Mouse (Mus musculus) thymus, postnatal 36 days (tissue): Measurements from ENCODE around the gene Spata16.

Source experiments
- DNase-seq, 2 experiments: peaks; one replicate each; pipeline ENCODE4 v3.0.0; 2022; ENCODE audit warnings: mixed read lengths in 2 of 2

The Spata16 gene

DNA sequence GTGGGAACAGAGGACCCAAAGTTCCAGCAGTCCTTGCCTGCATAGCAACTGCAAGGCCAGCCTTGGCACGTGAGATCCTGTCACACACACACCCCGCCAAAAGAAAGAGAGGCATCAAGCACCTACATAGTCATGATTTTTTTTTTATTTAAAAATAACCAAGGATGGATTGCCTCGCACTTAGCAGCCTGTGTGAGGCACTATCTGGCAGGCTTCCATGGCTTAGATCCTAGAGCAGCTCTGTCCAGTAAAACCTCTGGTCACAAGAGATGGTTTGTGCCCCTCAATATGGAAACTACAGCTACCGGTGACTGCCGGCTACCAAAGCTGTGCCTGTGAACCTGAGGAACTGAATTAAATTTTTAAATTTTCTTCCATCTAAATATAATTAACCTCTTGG lies 195.5 kb downstream of the Spata16 start:
- DNase-seq, result no peak

- no peak for DNase-seq
Measured at GRCm38 (mm10) chr3:26834178-26835050, 197.0 kb downstream of the Spata16 start.

DNA sequence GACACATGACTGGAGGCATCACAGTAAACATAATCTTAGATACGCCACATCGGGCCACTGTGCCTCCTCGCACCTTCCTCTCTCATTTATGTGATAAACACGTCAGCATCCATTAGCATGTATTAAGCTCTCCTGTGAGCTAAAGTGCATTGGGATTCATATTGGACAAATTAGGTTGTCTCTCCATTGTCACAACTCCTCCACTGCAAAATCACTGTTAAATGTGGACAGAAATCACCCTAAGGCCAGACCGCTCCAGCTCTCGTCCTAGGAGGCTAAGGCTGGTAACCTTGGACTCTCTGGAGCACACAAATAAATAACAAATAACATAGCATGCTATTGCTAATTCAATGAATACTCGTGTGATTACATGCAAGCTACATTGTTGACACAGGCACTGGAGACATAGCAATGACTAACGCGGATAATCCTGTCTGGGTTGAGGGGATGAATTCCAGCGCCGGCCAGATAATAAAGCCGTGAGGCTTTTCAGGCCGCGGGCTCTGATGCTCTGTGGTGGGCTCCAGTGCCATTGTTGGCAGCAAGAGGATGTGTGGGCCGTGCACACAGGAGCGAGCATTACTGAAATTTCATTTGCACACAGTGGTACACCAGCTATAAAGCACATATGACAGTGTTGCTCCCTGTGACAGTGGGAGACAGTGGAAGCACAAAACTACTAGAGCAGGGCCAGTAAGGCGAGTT lies 197.8 kb downstream of the Spata16 start:
- no peak for DNase-seq

GRCm38 (mm10) chr3:26845041-26845440 lies 207.6 kb downstream of the Spata16 start:
- no peak for DNase-seq

- DNase-seq, result no peak
Measured at GRCm38 (mm10) chr3:26847935-26848334, 210.5 kb downstream of the Spata16 start.

GRCm38 (mm10) chr3:26850207-26850606 lies 212.8 kb downstream of the Spata16 start:
- DNase-seq, result no peak

- no peak for DNase-seq
Measured at GRCm38 (mm10) chr3:26850691-26851563, 213.5 kb downstream of the Spata16 start.

DNA sequence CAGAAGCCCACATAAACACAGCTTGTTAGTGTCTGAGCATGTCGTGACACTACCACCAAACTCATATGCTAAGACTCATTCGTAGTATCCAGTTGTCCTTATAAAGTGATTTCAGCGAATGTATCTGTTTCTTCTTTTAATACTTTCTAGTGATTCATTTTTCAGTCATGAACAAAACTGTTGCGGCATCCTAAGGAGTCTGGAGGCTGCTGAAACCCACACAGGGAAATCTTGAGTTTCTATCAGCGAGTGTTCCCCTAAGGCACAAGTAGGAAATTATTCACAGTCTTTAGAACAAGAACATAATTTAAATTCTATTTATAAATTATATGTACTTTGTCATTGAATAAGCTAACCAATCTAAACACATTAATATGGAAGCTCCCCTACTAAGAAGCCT lies 216.1 kb downstream of the Spata16 start:
- no peak for DNase-seq

DNA sequence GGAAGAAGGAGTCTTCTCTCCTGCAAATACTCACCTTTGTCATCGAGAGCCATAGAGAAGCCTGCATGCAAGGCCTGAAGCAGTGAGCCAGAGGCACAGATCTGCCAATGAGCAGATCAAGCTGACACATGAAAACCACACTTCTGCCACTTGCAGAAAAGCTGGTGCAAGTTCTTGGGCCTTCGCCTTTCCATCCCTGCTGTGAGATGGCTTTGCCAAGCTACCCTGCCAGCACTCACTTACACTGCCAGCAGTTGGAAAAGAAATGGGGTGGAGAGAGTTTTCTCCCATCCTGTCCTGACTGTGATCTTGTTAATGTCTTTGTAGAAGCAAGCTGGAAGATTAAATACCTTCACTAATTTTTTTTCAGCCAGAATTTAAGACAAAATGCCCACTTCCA lies 237.3 kb downstream of the Spata16 start:
- no peak for DNase-seq

- DNase-seq, result no peak
Measured at GRCm38 (mm10) chr3:26877291-26877690, 239.9 kb downstream of the Spata16 start.

DNA sequence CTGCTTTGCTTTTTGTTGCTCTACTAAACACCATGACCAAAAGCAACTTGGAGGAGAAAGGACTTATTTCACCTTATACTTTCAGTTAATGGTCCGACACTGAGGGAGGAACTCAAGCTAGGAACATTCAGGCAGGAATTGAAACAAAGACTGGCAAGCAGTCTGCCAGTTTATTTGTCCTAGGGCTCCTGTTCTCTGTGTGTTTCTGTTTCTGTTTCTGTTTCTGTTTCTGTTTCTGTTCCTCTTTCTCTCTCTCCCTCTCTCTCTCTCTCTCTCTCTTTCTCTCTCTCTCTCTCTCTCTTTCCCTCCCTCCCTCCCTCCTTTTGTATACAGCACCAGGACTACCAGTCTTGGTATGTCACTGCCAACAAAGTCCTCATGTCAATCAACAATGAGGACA lies 279.2 kb downstream of the Spata16 start:
- DNase-seq, result no peak

DNA sequence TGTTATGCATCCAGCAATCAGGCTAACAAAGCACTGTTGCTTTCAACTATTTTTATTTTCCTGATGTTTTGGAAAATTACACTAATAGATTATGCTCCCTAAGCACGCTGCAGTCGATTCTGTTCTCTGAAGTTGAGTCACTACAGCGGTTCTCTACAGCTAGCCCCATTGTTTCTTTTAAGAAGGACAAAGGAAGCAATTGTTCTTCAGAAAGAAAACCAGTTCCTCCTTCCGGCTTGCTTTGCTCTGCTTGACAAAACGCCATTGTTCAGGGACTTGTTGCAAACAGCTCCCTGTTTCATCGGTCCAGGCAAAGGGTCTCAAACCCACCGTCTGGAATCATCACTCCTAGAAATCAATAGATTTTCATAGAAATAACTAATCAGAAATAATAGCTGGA lies 283.6 kb downstream of the Spata16 start:
- DNase-seq, result no peak

GRCm38 (mm10) chr3:26921576-26921975 lies 284.2 kb downstream of the Spata16 start:
- DNase-seq, result no peak

- DNase-seq, result no peak
Measured at GRCm38 (mm10) chr3:26923391-26923790, 286.0 kb downstream of the Spata16 start.

DNA sequence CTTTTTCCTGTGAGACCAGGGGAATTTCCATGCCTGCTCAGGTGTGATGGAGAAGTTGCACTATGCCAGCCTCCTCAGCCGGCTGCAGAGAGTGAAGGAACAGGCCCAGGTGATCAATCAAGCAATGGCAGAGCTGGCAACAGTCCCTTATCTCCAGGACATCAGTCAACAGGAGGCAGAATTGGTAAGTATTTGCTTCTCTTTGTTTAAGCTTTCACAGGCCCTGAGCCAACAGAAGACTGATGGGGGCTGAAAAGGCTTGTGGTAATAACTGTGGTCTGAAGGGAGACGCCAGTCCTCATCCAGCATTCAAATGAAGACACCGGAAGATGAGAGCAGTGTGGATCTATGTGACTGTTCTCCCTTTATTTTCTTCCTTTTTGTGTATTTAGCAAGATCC lies 286.8 kb downstream of the Spata16 start:
- DNase-seq, result no peak

DNA sequence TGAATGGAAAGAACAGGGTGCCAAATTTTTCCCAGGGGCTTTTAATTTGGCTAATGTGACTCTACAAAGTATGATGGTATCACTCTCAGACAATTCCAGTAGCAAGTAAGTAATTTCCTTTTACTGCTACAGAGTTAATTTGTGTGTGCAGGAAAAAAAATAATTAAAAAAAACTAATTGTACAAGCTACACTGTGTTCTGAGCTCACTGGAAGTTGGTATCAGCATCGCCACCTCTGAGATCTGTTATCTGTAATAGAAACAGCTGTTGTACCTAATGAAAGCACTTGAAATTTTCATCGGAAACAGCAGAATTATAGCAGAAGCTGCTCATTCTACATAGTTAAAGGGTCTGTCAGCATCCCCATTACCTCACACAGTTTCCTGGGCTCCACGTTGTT lies 295.7 kb downstream of the Spata16 start:
- DNase-seq, result no peak

DNA sequence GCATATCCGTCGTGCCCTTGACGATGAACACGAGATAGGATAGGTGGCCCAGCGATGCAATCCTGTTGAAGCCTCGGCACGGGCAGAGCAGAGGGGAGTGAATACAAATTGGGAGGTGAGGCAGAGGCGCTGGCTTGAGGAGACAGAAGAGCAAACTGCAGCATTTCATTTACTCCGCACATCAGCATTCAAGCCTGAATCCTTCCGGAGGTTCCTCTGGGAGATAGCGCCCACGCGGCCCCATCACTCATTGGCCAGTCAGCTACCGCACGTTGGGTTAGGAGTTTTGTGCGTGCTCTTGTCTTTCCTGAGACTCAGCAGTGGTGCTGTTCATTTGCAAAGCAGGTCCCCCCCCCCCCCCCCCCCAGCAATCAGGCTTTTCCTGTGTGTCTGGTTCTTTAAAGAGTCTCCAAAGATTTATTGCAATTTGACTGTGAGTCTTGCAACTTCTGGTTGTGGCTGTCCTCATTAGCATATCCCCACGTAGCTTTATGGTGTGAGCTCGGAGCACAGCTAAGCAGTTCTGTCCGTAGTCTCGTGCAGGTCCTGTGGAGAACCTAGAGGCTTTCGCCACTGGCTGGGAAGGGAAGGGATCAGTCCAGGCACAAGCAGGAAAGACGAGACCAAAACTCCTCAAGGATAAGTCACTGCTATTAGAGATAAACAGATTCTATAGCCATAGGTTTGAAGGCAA lies 299.6 kb downstream of the Spata16 start:
- DNase-seq, result no peak

DNA sequence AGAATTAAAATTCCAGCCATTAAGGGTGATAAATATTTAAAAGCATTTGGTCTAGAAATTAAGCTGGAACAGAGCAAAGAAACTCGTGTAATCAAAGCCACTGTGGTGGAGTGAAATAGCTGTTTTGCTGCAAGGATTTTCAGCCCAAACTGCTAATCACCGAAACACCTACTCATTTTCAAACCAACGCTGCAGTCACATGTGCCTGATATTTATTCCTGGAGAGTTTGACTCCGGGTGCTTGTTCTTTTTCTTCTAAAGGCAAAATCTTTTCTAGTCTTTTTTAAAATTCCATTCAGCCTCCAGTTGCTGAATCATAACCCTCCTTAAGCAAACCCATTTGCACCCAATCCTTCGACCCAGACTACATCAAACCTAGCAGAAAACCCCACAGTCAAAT lies 329.4 kb downstream of the Spata16 start:
- no peak for DNase-seq

- no peak for DNase-seq
Measured at GRCm38 (mm10) chr3:26968852-26969513, 331.6 kb downstream of the Spata16 start.

GRCm38 (mm10) chr3:26970529-26970928 lies 333.1 kb downstream of the Spata16 start:
- no peak for DNase-seq

GRCm38 (mm10) chr3:26971276-26971675 lies 333.9 kb downstream of the Spata16 start:
- DNase-seq, result no peak

- no peak for DNase-seq
Measured at GRCm38 (mm10) chr3:26972105-26972504, 334.7 kb downstream of the Spata16 start.
